Mouse (Mus musculus) urinary bladder, postnatal 36 days (tissue): ENCODE data around the gene Hnrnpdl.

ENCODE experiments used
- DNase-seq, 2 experiments: peaks; one replicate each; pipeline ENCODE4 v3.0.0; 2022; ENCODE audit warnings: low spot score in 2 of 2, mixed read lengths in 1 of 2

Hnrnpdl gene

DNA sequence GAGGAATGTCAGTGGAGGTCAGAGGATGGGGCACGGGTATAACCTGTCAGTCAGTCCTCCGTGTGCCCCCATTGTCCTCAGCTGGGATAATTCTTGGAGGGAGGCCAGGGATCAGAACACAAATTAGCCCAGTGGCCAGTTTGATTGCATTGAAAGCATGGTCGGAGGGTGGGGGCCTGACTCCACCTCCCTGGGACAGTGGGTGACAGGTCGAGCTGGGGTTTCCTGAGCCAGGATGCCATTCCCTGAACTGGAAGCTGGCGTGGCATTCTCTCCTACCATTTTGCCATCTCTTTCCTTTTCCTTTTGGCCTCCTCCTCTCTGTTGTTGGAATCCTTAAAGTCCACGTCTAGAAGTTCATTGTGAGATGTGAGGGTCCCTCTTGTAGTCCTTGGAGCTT lies 33.6 kb downstream of the Hnrnpdl start:
- no peak for DNase-seq

GRCm38 (mm10) chr5:100005431-100005830 lies 34.0 kb downstream of the Hnrnpdl start:
- peak in 1 of 2 experiments; percentile 9 for DNase-seq

GRCm38 (mm10) chr5:100003895-100004294 lies 35.6 kb downstream of the Hnrnpdl start:
- no peak for DNase-seq

- no peak for DNase-seq
Measured at GRCm38 (mm10) chr5:100000500-100000899, 39.0 kb downstream of the Hnrnpdl start.

GRCm38 (mm10) chr5:100000048-100000447 lies 39.4 kb downstream of the Hnrnpdl start:
- DNase-seq, result no peak

DNA sequence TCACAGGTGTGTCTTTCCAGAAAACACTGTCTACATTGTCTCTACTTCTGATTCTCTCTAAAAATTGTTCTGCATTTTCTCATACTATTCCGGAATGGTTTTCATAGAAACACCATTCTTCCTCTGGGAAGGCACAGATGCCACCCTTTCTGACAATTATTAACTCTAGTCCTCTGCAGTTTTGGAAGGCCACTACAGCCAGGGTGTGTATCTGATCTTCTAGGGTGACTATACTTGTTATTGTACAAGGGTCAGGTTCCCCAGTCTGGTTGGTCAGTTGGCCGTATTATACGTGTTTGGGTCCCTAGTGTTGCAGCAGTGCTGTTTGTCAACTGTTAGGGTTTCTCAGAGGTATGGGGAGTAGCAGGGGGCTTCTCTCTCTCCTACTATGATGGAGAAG lies 44.8 kb downstream of the Hnrnpdl start:
- DNase-seq, result no peak

DNA sequence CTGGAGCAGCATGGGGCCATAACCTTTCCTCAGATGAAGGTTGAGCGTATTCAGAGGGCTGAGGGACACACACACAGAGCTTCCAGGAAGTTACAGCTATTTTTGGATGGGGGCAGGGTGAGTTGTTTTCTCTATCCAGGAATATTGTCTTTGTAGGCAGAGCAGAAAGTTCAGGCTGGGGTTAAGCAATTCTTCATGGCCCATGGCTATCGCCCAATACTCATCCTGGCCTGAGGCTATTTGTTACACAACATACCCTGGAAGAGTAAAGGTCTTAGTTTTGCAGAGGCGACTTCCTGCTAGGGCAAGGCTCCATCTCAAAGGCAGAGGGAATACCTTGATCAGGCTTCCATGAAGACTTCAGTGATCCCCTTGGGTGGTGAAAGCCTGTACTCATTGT lies 45.3 kb downstream of the Hnrnpdl start:
- DNase-seq, result peak in 1 of 2 experiments; percentile 30
